Mouse (Mus musculus) liver, adult 2 months (tissue): Measurements from ENCODE around the gene Pnrc1.

Source experiments
- CTCF ChIP-seq: fragments of 200-500 bp; IDR thresholded peaks from 2 replicates; pipeline ENCODE4 v1.5.1; 2011; ENCODE audit warnings: low read depth, low read length, control low read depth
- POLR2A ChIP-seq: fragments of 200-500 bp; IDR thresholded peaks from 2 replicates; pipeline ENCODE4 v1.6.1; 2011; ENCODE audit warnings: low read length, control low read depth; ENCODE audit not compliant: insufficient read depth; ENCODE audit errors: extremely low read depth

DNA sequence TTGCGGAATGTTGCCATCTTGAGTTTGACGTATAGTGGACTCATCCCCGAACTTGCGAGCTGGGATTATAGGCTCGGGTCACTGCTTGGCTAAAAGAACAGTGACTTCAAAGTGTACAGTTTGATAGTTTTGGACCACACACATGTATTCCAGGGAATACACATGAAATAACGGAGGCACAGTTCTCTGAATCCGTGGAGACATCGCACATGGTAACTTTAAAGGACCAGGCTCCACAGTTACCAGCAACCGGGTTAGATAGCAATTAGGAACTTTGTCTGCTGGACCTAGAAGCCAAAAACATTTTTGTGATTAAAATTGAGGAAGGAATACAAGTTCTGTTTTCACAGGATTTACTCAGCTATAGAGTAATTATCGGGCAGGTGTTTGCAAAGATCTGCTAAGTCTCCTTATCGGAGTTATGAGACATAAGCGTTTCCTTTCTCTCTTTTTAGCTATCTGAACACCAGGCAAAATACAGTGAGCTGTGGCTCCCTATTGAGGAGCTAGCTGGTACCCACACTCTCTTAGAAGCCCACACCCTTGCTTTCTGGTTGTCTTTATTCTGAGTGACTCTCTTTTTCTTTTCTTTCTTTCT, 21.0 kb upstream of the Pnrc1 start:
- TF ChIP-seq CTCF (no peak), POLR2A (no peak)
